Mouse (Mus musculus): Measurements from ENCODE around the gene Rnase1.

Gene Rnase1

DNA sequence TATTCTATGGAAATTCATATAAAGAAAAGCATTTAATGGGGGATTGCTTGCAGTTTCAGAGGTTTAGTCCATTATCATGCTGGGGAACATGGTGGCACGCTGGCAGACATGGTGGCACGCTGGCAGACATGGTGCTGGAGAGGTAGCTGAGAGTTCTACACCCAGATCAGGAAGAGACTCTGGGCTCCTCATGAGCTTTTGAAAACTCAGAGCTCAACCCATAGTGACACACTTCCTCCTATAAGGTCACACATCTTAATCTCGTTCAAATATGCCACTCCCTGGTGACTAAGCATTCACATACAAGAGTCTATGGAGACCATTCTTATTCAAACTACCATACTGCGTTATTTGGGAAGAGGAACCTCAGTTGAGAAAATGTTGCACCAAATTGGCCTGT, 14.2 kb downstream of the Rnase1 start:
- no peak for DNase-seq

DNA sequence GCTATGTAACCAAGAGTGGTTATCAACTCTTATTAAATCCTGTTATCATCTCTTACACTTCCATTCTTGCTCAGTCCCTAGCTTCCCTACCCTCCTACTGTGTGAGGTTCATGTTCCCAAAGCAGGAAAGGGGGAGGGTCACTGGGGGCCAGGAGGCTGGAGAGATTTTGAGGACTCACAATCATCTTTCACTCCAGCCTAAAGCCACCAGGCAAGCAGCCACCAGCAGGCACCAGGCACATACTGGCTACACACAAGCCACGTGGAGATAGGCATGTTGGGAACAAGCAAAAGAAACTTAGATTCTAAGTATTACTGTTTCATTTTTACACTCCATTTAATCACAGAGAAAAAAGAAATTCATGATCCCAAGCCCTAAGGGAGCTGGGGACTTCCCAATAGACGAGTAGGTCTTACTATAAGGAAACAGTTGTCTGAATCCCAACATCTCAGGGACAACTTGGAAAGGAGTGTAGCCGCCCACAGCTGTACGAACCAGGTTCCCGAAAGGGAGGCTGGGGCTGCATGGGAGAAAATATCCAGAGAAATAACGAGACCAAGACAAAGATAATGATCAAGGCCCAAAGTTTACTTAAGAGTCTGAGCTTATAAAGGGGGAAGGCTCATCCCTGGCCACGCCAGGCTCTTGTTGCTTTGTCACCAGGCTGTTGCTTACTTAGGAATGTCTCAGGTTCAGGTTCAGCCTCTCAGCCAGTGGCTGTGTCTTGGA, 15.3 kb downstream of the Rnase1 start:
- DNase-seq = no peak

DNA sequence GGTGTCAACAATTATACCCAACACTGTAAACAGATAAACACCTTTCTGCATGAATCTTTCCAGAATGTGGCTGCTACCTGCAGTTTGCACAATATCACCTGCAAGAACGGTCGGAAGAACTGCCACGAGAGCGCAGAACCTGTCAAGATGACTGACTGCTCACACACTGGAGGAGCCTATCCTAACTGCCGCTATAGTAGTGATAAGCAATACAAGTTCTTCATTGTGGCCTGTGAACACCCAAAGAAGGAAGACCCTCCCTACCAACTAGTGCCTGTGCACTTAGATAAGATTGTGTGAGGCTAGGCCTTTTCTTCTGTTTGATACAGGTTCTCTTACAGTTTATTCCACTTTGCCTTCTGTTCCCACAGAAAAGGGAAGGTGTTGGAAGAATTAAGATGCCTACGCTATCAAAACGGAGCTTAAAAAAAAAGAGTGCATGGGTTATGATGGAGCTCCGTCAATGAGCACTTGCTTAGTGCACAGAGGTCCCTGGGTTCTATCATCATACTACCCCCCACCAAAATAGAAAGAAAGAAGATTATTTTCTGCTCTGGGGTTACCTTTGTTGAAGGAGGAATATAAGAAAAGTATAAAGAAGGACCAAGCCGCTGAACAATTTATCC, 16.2 kb downstream of the Rnase1 start:
- no peak for DNase-seq

DNA sequence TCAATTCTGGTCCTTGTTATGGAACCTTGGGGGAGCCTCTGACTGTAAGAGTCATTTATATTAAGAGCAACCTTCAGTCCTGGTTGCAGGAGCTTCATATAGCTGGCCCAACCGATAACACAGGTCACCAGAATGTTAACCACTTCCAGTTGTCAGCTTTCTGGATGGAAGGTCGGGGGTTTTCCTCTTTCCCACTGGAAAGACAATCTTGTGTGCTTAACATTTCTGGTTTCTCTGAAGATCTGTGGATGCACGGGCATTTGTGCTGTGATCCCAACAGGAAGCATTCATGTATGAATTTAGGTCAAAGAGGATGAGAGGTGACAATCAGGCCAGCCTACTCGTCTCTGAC, 17.0 kb downstream of the Rnase1 start:
- DNase-seq = no peak

DNA sequence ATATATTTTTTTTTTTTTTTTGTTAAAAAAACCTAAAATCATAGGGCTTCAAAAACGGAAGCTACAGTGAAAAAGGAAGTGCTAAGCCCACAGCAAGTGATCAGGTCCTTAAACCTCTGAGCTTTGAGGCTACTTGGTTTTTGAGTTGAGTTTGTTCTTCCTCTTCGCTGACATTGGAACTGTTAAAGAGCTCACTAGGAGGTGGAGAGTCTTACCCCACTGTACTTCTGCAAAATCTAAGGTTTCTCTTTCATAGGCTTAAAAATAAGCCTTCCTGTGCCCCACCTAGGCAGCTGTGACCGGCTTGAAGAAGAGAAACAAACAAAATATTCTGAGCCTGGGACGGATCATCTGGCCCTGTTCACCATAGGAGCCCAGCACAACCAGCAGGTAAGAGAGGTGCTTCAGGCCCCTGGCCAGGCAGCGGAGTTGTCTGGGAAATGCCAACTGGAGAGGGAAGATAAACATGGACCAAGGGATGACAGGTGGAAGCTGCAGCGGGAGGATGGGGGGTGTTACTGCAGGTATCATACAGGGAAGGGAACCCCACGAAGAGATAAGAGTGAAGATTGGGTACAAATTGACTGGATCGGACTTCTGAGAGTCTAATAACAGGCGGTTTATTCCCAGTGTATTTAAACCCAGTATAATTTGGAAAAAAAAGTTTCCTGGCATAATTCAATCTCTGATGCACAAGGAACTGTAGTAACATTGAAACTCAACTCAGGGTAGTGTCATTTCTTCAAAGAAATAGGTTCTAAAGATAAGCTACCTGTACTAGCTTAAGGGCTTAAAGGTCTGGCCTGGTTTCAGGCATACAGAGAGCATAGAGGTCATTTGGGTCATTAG, 17.6 kb downstream of the Rnase1 start:
- no peak for DNase-seq

DNA sequence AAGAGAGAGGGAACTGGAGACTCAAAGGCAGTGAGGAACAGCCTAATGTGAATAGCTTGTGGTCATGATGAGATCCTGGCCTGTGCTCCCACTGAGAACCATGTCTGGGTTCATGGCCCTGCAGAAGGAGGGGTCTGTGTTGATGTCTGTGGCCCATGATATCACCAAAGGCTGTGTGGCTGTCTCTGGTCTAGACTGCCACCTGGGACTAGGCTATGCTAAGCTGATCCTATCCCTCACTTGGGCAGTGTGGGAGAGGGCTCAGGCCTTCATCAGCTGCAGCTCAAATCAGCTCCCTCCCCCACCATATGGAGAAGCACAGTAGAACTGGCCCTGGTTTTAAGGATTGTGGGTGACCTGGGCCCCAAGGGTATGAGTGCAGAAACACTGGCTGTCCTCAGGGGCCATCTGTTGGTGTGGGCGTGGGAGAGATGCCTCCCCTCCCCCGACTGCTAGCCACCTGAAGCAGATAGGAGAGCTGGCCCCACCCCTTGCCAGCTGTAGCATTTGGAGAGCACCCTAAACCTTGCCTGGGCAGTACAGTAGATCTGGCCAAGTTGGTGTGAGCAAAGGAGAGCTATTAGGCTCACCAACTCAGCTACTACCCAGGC, 18.8 kb downstream of the Rnase1 start:
- DNase-seq = no peak

DNA sequence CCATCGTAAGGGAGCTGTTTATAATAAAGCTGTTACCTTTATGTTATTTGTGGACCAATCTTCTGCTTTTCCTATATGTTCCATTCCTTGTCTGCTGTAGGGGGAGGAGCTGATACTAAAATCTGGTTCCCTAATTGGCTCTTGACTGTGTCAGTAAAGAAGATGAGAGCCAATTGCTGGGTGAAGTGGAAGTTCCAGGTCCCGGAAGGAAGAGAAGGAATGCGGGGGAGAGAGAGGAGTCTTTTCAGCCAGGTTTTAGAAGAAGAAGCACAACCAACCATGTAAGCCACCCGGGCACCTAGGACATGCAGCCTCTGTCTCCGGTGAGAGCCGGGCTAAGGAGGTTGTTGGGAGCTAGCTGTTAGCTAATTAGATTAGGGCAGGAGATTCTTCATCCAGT, 20.9 kb downstream of the Rnase1 start:
- no peak for DNase-seq

DNA sequence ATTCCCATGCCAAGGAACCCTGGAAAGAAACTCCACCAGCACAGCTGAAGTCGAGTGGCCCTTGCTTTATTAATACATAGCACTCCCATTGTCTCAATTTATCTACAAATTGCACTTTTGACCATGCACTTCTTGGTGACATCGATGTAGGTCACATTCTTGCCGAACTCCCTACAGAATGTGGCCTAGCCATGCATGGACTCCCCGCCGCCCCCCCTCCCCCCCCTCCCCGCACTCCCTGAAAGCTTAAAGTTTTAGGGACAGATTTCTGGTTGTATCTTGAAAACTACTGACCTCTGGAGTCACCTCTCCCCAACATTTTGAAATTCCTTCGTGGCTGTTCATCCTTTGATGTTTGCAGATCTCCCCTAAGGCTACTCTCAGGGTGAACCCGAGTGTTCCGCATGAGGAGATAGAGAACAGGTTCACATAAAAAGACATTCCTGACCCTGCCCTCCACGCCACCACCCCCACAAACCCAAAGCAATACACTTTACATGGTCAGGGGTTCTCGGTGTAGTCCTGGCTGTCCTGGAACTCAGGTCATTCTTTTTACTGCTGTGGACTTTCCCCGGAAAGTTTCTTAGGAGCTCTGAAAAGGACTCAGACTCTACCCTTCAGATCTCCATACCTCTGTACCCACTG, 32.5 kb downstream of the Rnase1 start, which contains the start of gene Eddm3b:
Gene Eddm3b, plus strand, starts transcription at position 511 of the 645 bp plus-strand sequence.
- no peak for DNase-seq

DNA sequence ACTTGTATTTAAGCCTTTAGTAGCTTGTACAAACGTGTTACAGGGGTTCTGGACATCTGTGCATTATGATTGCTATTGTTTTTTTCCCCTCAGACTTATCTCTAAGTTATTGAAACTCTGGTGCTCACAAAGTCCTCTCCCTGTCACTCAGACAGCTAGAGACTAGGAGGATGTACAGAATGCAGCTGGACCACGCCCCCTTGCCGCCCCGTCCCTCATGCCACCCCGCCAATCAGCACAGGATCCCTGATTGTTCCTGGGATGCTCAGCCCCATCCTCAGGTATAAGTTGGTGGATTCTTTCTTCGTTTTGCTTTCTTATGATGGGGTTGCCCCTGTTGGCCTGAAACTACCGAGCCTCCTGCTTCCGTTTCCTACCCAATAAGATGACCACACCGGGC, 33.1 kb downstream of the Rnase1 start:
- DNase-seq = no peak

DNA sequence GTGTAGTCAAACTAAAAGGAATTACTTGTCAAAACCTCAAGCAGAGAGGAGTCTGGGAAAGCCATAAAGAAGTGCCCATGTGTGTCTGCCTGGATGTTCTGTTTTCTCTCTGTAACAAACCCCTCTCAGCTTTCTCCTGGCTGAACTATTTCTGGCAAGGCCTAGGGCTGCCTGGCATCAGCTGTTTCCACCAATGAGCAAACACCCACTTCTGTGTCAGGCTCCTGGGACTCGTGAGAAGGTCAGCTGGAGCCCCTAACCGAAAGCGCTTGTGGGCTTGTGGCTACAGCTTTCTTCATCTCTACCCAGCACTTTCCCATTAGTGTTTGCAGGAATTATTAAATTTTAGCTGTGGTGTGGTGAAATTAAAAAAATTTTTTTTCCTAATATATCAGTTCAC, 34.6 kb downstream of the Rnase1 start:
- DNase-seq = no peak

DNA sequence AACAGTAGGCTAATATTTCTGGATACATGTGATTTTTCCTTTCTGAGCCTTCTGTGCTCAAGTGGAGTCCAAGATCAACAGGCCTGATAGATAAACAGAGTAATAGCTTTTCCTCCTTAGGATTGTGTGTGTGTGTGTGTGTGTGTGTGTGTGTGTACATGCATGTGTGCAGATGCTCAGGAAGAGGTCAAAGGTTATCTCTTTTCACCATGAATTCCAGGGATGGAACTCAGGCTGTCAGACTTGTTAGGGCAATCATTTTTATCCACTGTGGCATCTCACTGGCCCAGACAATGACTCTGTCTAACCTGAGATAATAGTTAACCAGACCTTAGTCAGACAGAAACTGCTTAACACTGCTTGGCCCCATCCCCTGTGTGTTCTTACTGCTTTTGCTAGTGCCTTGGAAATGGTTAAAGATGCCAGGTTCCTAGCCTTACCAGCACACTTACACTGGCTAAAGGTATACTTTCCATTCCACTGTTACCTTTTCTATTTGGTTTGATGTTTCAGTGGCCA, 40.1 kb downstream of the Rnase1 start:
- DNase-seq = no peak

DNA sequence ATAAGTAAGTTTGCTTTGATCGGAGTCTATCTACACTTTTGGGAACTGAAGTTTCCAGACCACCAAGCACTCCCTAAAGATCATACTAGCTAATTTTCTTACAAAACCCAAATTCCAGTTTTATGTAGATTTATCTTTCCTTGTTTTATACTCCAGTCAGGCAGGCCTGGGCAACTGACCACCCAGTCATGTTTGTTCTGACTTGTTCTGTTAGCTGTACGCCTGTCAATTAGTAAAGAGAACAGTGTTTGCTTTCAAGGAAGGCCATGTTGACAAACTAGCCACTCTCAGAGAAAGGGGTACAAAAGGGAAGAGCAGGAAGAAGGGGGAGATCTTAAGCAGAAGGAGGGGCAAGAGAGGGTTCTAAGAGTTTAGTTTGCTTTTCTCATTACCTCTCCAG, 42.2 kb downstream of the Rnase1 start:
- no peak for DNase-seq

DNA sequence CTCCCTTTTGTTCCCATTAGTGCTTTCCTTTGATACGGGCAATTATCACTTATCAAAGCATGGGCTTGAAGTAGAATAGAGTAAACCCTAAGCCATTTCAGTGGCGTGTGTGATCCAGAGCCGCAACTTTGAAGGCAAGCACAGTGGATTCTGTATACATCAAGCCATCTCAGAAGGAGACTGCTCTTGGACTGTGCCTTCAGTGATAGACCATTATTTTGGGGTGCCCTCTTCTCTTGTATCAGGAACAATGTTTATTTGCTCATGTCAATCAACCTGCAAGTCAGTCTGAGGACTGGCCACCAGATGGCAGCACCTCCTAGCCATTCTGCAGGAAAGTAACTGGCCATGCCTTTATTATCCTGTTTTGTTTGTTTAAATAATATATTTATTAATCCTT, 43.4 kb downstream of the Rnase1 start:
- peak; percentile 61 for DNase-seq

DNA sequence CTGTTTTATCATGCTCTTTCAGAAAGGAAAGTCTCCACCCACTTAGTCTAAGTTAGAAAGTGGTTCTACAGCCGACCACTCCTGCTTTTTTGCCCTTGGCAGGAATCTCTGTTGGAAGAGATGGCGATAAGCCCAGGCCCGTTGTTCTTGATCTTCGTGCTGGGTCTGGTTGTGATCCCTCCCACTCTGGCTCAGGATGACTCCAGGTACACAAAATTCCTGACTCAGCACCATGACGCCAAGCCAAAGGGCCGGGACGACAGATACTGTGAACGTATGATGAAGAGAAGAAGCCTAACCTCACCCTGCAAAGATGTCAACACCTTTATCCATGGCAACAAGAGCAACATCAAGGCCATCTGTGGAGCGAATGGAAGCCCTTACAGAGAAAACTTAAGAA, 45.3 kb downstream of the Rnase1 start:
- DNase-seq = no peak

DNA sequence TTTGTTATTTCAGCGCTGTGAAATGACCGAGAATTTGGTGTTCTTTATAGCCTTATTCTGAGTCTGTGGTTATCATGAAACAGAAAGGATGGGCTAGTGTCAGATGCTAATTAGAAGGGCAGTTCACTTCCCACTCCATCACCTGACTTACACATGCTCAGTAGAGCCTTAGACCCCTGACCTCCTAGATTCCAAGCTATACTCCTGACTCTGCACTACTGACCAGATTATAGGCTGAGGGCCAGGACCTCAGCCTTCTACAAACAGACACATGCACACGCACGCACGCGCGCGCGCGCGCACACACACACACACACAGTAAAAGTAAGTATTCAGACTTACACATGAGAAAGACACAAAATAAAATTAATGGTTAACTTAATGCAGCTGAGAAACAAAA, 47.7 kb downstream of the Rnase1 start:
- DNase-seq = no peak

DNA sequence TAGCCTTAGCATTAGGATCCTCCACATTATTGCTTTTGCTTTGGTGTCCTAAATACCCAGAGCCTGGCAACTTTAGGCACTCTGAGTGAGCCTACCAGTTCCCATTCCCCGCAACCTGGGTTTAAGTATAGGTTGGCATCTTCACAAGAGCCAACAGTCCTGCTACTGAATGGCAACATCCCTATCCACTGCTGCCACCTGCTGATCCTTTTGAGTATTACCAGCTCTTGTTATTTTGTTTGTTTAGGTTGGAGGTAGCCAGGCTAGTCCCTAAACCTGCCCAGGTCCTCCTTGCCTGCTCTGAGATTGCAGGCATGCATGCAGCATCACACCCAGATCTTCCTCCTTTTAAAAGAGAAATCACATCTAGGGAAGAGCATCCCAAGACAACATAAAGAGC, 48.3 kb downstream of the Rnase1 start:
- peak; percentile 84 for DNase-seq

DNA sequence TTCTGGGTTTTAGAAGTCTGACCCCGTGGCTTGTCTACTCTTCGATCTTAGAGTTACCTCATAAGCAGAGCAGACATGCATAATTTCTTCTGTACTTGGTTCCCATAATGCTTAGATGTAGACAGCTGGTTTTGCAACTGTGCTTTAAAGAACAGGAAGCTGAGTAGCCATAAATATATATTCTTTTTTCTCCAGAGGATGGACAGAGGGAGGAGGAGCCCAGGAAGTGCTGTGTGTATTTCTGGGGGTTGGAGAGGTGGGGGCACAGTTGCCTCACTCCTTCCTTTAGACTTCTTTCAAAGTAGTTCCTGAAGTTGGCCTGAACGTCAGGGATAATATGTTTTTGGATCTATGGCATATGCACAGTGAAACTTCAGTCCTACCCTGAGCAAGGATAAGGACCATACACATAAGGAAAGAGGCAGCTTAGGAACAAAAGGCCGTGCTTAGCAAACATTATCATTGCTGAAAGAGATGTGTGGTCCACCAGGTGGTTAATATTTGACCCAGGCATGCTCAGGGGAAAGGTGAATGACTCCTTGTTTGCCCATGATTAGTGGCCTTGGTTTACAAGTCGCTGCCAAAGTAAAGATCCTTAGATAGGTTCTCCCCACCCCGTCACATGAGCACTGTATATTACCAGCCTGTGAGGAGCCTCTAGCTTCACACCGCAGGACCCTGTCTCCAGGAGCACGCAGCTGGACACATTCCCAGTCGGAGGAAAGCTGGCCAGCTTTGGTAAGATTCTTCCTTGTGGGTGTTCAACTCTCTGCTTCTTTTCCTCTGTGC, 50.7 kb downstream of the Rnase1 start:
- no peak for DNase-seq

Data from layer of hippocampus, adult 9-11 months (tissue).